Mouse (Mus musculus) cortical plate, adult 2 months (tissue): Measurements from ENCODE around the gene Arid2.

Experiments used
- CTCF ChIP-seq: fragments of 200-500 bp; IDR thresholded peaks from 2 replicates; pipeline ENCODE4 v1.5.1; 2011; ENCODE audit warnings: mild to moderate bottlenecking, control low read depth, low read length; ENCODE audit not compliant: insufficient read depth; ENCODE audit errors: extremely low read depth
- POLR2A ChIP-seq: fragments of 200-500 bp; IDR thresholded peaks from 2 replicates; pipeline ENCODE4 v1.6.1; 2011; ENCODE audit warnings: mild to moderate bottlenecking, low read length, control low read depth; ENCODE audit not compliant: insufficient read depth; ENCODE audit errors: extremely low read depth

GRCm38 (mm10) chr15:96377263-96377662 lies 89.9 kb downstream of the Arid2 start:
- TF ChIP-seq CTCF, result no peak
- no peak for TF ChIP-seq POLR2A
